Mouse (Mus musculus): ENCODE measurements at regions not wholly inside any gene's neighbourhood (a gene's known extent, or its start where the extent isn't known, plus 50 kb on each side); places are given as distances from the start of the nearest gene placed in this dataset.

GRCm38 (mm10) chr14:103938201-103938600 is 94.0 kb upstream of the Ednrb start:
- DNase-seq (ENCODE audit: low read depth in 1 of 2, low spot score in 2 of 2) = no peak

- DNase-seq (ENCODE audit: low read depth in 1 of 2, low spot score in 2 of 2) = no peak
These were observed 93.5 kb upstream of the Ednrb start for GRCm38 (mm10) chr14:103937700-103938099.

- no peak for DNase-seq (ENCODE audit: low read depth in 1 of 2, low spot score in 2 of 2)
These were observed 89.6 kb upstream of the Ednrb start for GRCm38 (mm10) chr14:103933813-103934212.

- DNase-seq (ENCODE audit: low read depth in 1 of 2, low spot score in 2 of 2) = no peak
These were observed 88.0 kb upstream of the Ednrb start for GRCm38 (mm10) chr14:103932170-103932569.

- no peak for DNase-seq (ENCODE audit: low read depth in 1 of 2, low spot score in 2 of 2)
These were observed 85.6 kb upstream of the Ednrb start for GRCm38 (mm10) chr14:103929734-103930364.

- no peak for DNase-seq (ENCODE audit: low read depth in 1 of 2, low spot score in 2 of 2)
These were observed 85.0 kb upstream of the Ednrb start for GRCm38 (mm10) chr14:103929155-103929729.

GRCm38 (mm10) chr14:103920169-103920568 is 76.0 kb upstream of the Ednrb start:
- peak in 1 of 2 experiments; percentile 16 for DNase-seq (ENCODE audit: low read depth in 1 of 2, low spot score in 2 of 2)

GRCm38 (mm10) chr14:103919380-103919779 is 75.2 kb upstream of the Ednrb start:
- DNase-seq (ENCODE audit: low read depth in 1 of 2, low spot score in 2 of 2) = no peak

- no peak for DNase-seq (ENCODE audit: low read depth in 1 of 2, low spot score in 2 of 2)
These were observed 69.3 kb upstream of the Ednrb start for GRCm38 (mm10) chr14:103913453-103913852.

GRCm38 (mm10) chr14:103911707-103912106 is 67.5 kb upstream of the Ednrb start:
- DNase-seq (ENCODE audit: low read depth in 1 of 2, low spot score in 2 of 2) = no peak

GRCm38 (mm10) chr14:103911280-103911679 is 67.1 kb upstream of the Ednrb start:
- DNase-seq (ENCODE audit: low read depth in 1 of 2, low spot score in 2 of 2) = no peak

- DNase-seq (ENCODE audit: low read depth in 1 of 2, low spot score in 2 of 2) = no peak
These were observed 62.3 kb upstream of the Ednrb start for GRCm38 (mm10) chr14:103906417-103907070.

- no peak for DNase-seq (ENCODE audit: low read depth in 1 of 2, low spot score in 2 of 2)
These were observed 56.6 kb upstream of the Ednrb start for GRCm38 (mm10) chr14:103900817-103901216.

- DNase-seq (ENCODE audit: low read depth in 1 of 2, low spot score in 2 of 2) = no peak
These were observed 55.1 kb upstream of the Ednrb start for GRCm38 (mm10) chr14:103899111-103899814.

- peak in 1 of 2 experiments; percentile 36 for DNase-seq (ENCODE audit: low read depth in 1 of 2, low spot score in 2 of 2)
These were observed 54.5 kb upstream of the Ednrb start for GRCm38 (mm10) chr14:103898689-103899088.

- DNase-seq (ENCODE audit: low read depth in 1 of 2, low spot score in 2 of 2) = no peak
These were observed 51.1 kb upstream of the Ednrb start for GRCm38 (mm10) chr14:103895261-103895660.

All from monocyte, adult 2 months (primary cell).